Mouse (Mus musculus): ENCODE data around the gene Ttc41. TPM values are rescaled to one million over a fixed set of nuclear protein-coding genes. Genes with fewer than 3 reads are reported as not detected.

Ttc41 gene
- total RNA-seq, 4 experiments from 2014 or later: 3.0 to 6.7 (median 3.9) TPM

- DNase-seq: no peak
Measured at GRCm38 (mm10) chr10:86784126-86784675, 78.6 kb downstream of the Ttc41 start.

- no peak for DNase-seq
Measured at GRCm38 (mm10) chr10:86785396-86785795, 79.8 kb downstream of the Ttc41 start.

GRCm38 (mm10) chr10:86786083-86786482 is 80.5 kb downstream of the Ttc41 start:
- DNase-seq: no peak

GRCm38 (mm10) chr10:86788193-86788592 is 82.6 kb downstream of the Ttc41 start:
- DNase-seq: no peak

- DNase-seq: no peak
Measured at GRCm38 (mm10) chr10:86789146-86789672, 83.6 kb downstream of the Ttc41 start.

GRCm38 (mm10) chr10:86791507-86792184 is 86.0 kb downstream of the Ttc41 start:
- no peak for DNase-seq

GRCm38 (mm10) chr10:86793509-86793951 is 87.9 kb downstream of the Ttc41 start:
- peak; percentile 68 for DNase-seq

GRCm38 (mm10) chr10:86794196-86794595 is 88.6 kb downstream of the Ttc41 start:
- DNase-seq: no peak

- no peak for DNase-seq
Measured at GRCm38 (mm10) chr10:86794794-86795535, 89.4 kb downstream of the Ttc41 start.

- no peak for DNase-seq
Measured at GRCm38 (mm10) chr10:86796073-86796741, 90.6 kb downstream of the Ttc41 start.

- DNase-seq: no peak
Measured at GRCm38 (mm10) chr10:86807362-86807761, 101.8 kb downstream of the Ttc41 start.

GRCm38 (mm10) chr10:86808013-86808758 is 102.6 kb downstream of the Ttc41 start:
- DNase-seq: no peak

GRCm38 (mm10) chr10:86810000-86810399 is 104.4 kb downstream of the Ttc41 start:
- no peak for DNase-seq

GRCm38 (mm10) chr10:86810612-86811011 is 105.0 kb downstream of the Ttc41 start:
- no peak for DNase-seq

- DNase-seq: peak; percentile 69
Measured at GRCm38 (mm10) chr10:86814292-86815131, 108.9 kb downstream of the Ttc41 start.

GRCm38 (mm10) chr10:86815133-86815532 is 109.5 kb downstream of the Ttc41 start:
- no peak for DNase-seq

- no peak for DNase-seq
Measured at GRCm38 (mm10) chr10:86819649-86820165, 114.1 kb downstream of the Ttc41 start.

GRCm38 (mm10) chr10:86821014-86821413 is 115.4 kb downstream of the Ttc41 start:
- DNase-seq: no peak

GRCm38 (mm10) chr10:86824093-86824492 is 118.5 kb downstream of the Ttc41 start:
- DNase-seq: no peak

- no peak for DNase-seq
Measured at GRCm38 (mm10) chr10:86824871-86825270, 119.3 kb downstream of the Ttc41 start.
